Mouse (Mus musculus) CH12.LX (cell line): ENCODE data around the gene Musk.
"Not testable (repeated sequence)": the region's sequence is repeated elsewhere in the genome, so short reads cannot be mapped to it uniquely, and the experiment has no call there.

Experiments used
- CTCF ChIP-seq, 2 experiments: IDR thresholded peaks in 1 of 2; conservative IDR thresholded peaks in 1 of 2; 2 replicates each; pipeline ENCODE4 v1.5.1; 2011 to 2012; ENCODE audit warnings: low read depth in 2 of 2, low read length in 2 of 2, improper control_type of control experiment in 1 of 2, inconsistent platforms in 1 of 2, mild to moderate bottlenecking in 1 of 2, moderate library complexity in 1 of 2
- EP300 ChIP-seq: IDR thresholded peaks from 2 replicates; pipeline ENCODE4 v1.6.1; 2011; ENCODE audit warnings: low read length, improper control_type of control experiment
- HCFC1 ChIP-seq: IDR thresholded peaks from 2 replicates; pipeline ENCODE4 v1.6.1; 2012; ENCODE audit warnings: low read depth, mild to moderate bottlenecking, inconsistent platforms, low read length, improper control_type of control experiment
- JUN ChIP-seq: IDR thresholded peaks from 2 replicates; pipeline ENCODE4 v1.6.1; 2011; ENCODE audit warnings: low read depth, mild to moderate bottlenecking, low read length, improper control_type of control experiment, moderate library complexity; ENCODE audit not compliant: insufficient read depth
- MAZ ChIP-seq: IDR thresholded peaks from 2 replicates; pipeline ENCODE4 v1.6.1; 2012; ENCODE audit warnings: low read depth, mild to moderate bottlenecking, inconsistent platforms, low read length, improper control_type of control experiment, moderate library complexity
- MXI1 ChIP-seq: IDR thresholded peaks from 2 replicates; pipeline ENCODE4 v1.6.1; 2011; ENCODE audit warnings: mild to moderate bottlenecking, low read depth, low read length, improper control_type of control experiment
- ZNF384 ChIP-seq: IDR thresholded peaks from 2 replicates; pipeline ENCODE4 v1.6.1; 2012; ENCODE audit warnings: low read depth, low read length, improper control_type of control experiment, inconsistent platforms

- not testable (repeated sequence) for TF ChIP-seq MAZ; JUN; CTCF (conservative IDR thresholded peaks at IDR 0.05 in 1 of 2, IDR thresholded peaks at IDR 0.05 in 1 of 2; ENCODE audit: low read depth in 2 of 2, low read length in 2 of 2); EP300; MXI1; ZNF384; HCFC1
Measured at GRCm38 (mm10) chr4:58260767-58261166, 25.0 kb upstream of the Musk start.
